Mouse (Mus musculus): ENCODE data around the gene Ntn4. TPM values are rescaled to one million over a fixed set of nuclear protein-coding genes. Genes with fewer than 3 reads are reported as not detected.

Ntn4 gene
- polyA plus RNA-seq, 1 experiment from 2014 or later: 0.76 TPM

GRCm38 (mm10) chr10:93700589-93701363 is 60.3 kb downstream of the Ntn4 start:
- ATAC-seq (ENCODE audit: low FRiP score, low TSS enrichment) (no peak), DNase-seq (ENCODE audit: low spot score) (no peak)
- Histone ChIP-seq H3K27ac (replicated peaks) (no peak overlapping the region), H3K9me3 (ENCODE audit: control insufficient read depth, low read length) (no peaks in the 10 kb centered on the region), H3K4me1 (replicated peaks; ENCODE audit: control insufficient read depth, insufficient read depth) (no peaks in the 10 kb centered on the region), H3K4me3 (ENCODE audit: low read depth, low read length) (no peak overlapping the region), H3K27me3 (ENCODE audit: control insufficient read depth, insufficient read depth, low read length) (no peaks in the 10 kb centered on the region), H3K4me2 (replicated peaks; ENCODE audit: low read depth) (no peak overlapping the region), H3K9ac (ENCODE audit: low read length) (no peak overlapping the region), H3K36me3 (ENCODE audit: control insufficient read depth, insufficient read depth, low read length) (no peaks in the 10 kb centered on the region)
- TF ChIP-seq CTCF (IDR thresholded peaks at IDR 0.05; ENCODE audit: low read depth): no peak
- no peak for TF ChIP-seq EP300 (optimal IDR thresholded peaks at IDR 0.05)
- WGBS: 80% methylated on average over 21 of the region's 21 CpGs

GRCm38 (mm10) chr10:93703946-93704345 is 63.5 kb downstream of the Ntn4 start:
- H3K4me3 ChIP-seq (ENCODE audit: low read depth, low read length): no peak overlapping the region
- TF ChIP-seq CTCF (IDR thresholded peaks at IDR 0.05; ENCODE audit: low read depth): no peak
- TF ChIP-seq EP300 (optimal IDR thresholded peaks at IDR 0.05): no peak
- no peak for ATAC-seq (ENCODE audit: low FRiP score, low TSS enrichment)
- no peak for DNase-seq (ENCODE audit: low spot score)
- no peak overlapping the region for H3K9ac ChIP-seq (ENCODE audit: low read length)
- no peaks in the 10 kb centered on the region for H3K9me3 ChIP-seq (ENCODE audit: control insufficient read depth, low read length)
- WGBS: 85% methylated on average over 4 of the region's 4 CpGs
- no peaks in the 10 kb centered on the region for H3K36me3 ChIP-seq (ENCODE audit: control insufficient read depth, insufficient read depth, low read length)
- H3K27me3 ChIP-seq (ENCODE audit: control insufficient read depth, insufficient read depth, low read length): no peaks in the 10 kb centered on the region
- H3K27ac ChIP-seq (replicated peaks): no peak overlapping the region
- no peaks in the 10 kb centered on the region for H3K4me1 ChIP-seq (replicated peaks; ENCODE audit: control insufficient read depth, insufficient read depth)
- no peak overlapping the region for H3K4me2 ChIP-seq (replicated peaks; ENCODE audit: low read depth)

- H3K9ac ChIP-seq (ENCODE audit: low read length): no peak overlapping the region
- no peak for ATAC-seq (ENCODE audit: low FRiP score, low TSS enrichment)
These were observed 66.9 kb downstream of the Ntn4 start for GRCm38 (mm10) chr10:93707149-93708075.

GRCm38 (mm10) chr10:93708076-93708473 is 67.6 kb downstream of the Ntn4 start:
- Histone ChIP-seq H3K27me3 (ENCODE audit: control insufficient read depth, insufficient read depth, low read length) (no peaks in the 10 kb centered on the region), H3K9me3 (ENCODE audit: control insufficient read depth, low read length) (no peaks in the 10 kb centered on the region), H3K27ac (replicated peaks) (no peak overlapping the region), H3K36me3 (ENCODE audit: control insufficient read depth, insufficient read depth, low read length) (no peaks in the 10 kb centered on the region), H3K4me3 (ENCODE audit: low read depth, low read length) (no peak overlapping the region), H3K4me2 (replicated peaks; ENCODE audit: low read depth) (no peak overlapping the region), H3K9ac (ENCODE audit: low read length) (no peak overlapping the region), H3K4me1 (replicated peaks; ENCODE audit: control insufficient read depth, insufficient read depth) (no peaks in the 10 kb centered on the region)
- DNase-seq (ENCODE audit: low spot score): no peak
- ATAC-seq (ENCODE audit: low FRiP score, low TSS enrichment): no peak
- WGBS: 37% methylated on average over 6 of the region's 6 CpGs
- no peak for TF ChIP-seq CTCF (IDR thresholded peaks at IDR 0.05; ENCODE audit: low read depth)
- no peak for TF ChIP-seq EP300 (optimal IDR thresholded peaks at IDR 0.05)

More at GRCm38 (mm10) chr10:93707149-93708075, 66.9 kb downstream of the Ntn4 start:
- no peak overlapping the region for H3K4me3 ChIP-seq (ENCODE audit: low read depth, low read length)
- no peak overlapping the region for H3K4me2 ChIP-seq (replicated peaks; ENCODE audit: low read depth)
- no peaks in the 10 kb centered on the region for H3K4me1 ChIP-seq (replicated peaks; ENCODE audit: control insufficient read depth, insufficient read depth)
- TF ChIP-seq CTCF (IDR thresholded peaks at IDR 0.05; ENCODE audit: low read depth) (no peak), EP300 (optimal IDR thresholded peaks at IDR 0.05) (no peak)
- no peaks in the 10 kb centered on the region for H3K36me3 ChIP-seq (ENCODE audit: control insufficient read depth, insufficient read depth, low read length)
- 52% methylated on average over 21 of the region's 21 CpGs for WGBS
- DNase-seq (ENCODE audit: low spot score): no peak
- no peak overlapping the region for H3K27ac ChIP-seq (replicated peaks)
- H3K27me3 ChIP-seq (ENCODE audit: control insufficient read depth, insufficient read depth, low read length): no peaks in the 10 kb centered on the region
- H3K9me3 ChIP-seq (ENCODE audit: control insufficient read depth, low read length): no peaks in the 10 kb centered on the region

- no peak overlapping the region for H3K9ac ChIP-seq (ENCODE audit: low read length)
- H3K4me3 ChIP-seq (ENCODE audit: low read depth, low read length): no peak overlapping the region
- H3K9me3 ChIP-seq (ENCODE audit: control insufficient read depth, low read length): no peaks in the 10 kb centered on the region
- H3K36me3 ChIP-seq (ENCODE audit: control insufficient read depth, insufficient read depth, low read length): no peaks in the 10 kb centered on the region
- no peaks in the 10 kb centered on the region for H3K4me1 ChIP-seq (replicated peaks; ENCODE audit: control insufficient read depth, insufficient read depth)
- no peak overlapping the region for H3K27ac ChIP-seq (replicated peaks)
- WGBS: 58% methylated on average over 5 of the region's 5 CpGs
- ATAC-seq (ENCODE audit: low FRiP score, low TSS enrichment) (no peak), DNase-seq (ENCODE audit: low spot score) (no peak)
- no peak overlapping the region for H3K4me2 ChIP-seq (replicated peaks; ENCODE audit: low read depth)
- no peaks in the 10 kb centered on the region for H3K27me3 ChIP-seq (ENCODE audit: control insufficient read depth, insufficient read depth, low read length)
- TF ChIP-seq EP300 (optimal IDR thresholded peaks at IDR 0.05) (no peak), CTCF (IDR thresholded peaks at IDR 0.05; ENCODE audit: low read depth) (no peak)
These were observed 68.0 kb downstream of the Ntn4 start for GRCm38 (mm10) chr10:93708515-93708914.

All from stomach, postnatal 0 days (tissue).